Mouse (Mus musculus) intestine, embryonic 16.5 days (tissue): ENCODE results near the gene C330007P06Rik. TPM values are rescaled to one million over a fixed set of nuclear protein-coding genes. Genes with fewer than 3 reads are reported as not detected.
A peak's percentile ranks its signal among the peaks of the same experiment; 100 is the strongest.
"Not testable (repeated sequence)": the region's sequence is repeated elsewhere in the genome, so short reads cannot be mapped to it uniquely, and the experiment has no call there.

ENCODE experiments used
- ATAC-seq: fragments of 200-750 bp; cut with Nextera tagmentation; 2 replicates; pipeline ENCODE4 v1.8.0; 2017; ENCODE audit warnings: moderate TSS enrichment, moderate library complexity
- H3K27ac ChIP-seq: fragments of 300-500 bp; sonication (generic); 2 replicates; pipeline ENCODE4 v1.5.1; 2014; ENCODE audit warnings: mild to moderate bottlenecking, low read length
- H3K27me3 ChIP-seq: fragments of 300-500 bp; sonication (generic); replicated peaks from 2 replicates; pipeline ENCODE4 v1.6.1; 2014; ENCODE audit warnings: low read length, control low read depth, mixed read lengths; ENCODE audit not compliant: control insufficient read depth, insufficient read depth
- H3K36me3 ChIP-seq: fragments of 300-500 bp; sonication (generic); 2 replicates; pipeline ENCODE4 v1.6.1; 2014; ENCODE audit warnings: low read length, control low read depth; ENCODE audit not compliant: control insufficient read depth, insufficient read depth
- H3K4me1 ChIP-seq: fragments of 300-500 bp; sonication (generic); 2 replicates; pipeline ENCODE4 v1.6.1; 2014; ENCODE audit warnings: low read length, control low read depth, mixed read lengths; ENCODE audit not compliant: control insufficient read depth, insufficient read depth
- H3K4me2 ChIP-seq: fragments of 300-500 bp; sonication (generic); 2 replicates; pipeline ENCODE4 v1.6.1; 2014; ENCODE audit warnings: low read depth, low read length, control low read depth
- H3K4me3 ChIP-seq: fragments of 300-500 bp; sonication (generic); 2 replicates; pipeline ENCODE4 v1.5.1; 2014; ENCODE audit warnings: mild to moderate bottlenecking, low read length
- H3K9ac ChIP-seq: fragments of 300-500 bp; sonication (generic); 2 replicates; pipeline ENCODE4 v1.6.1; 2014; ENCODE audit warnings: low read depth, low read length
- H3K9me3 ChIP-seq: fragments of 300-500 bp; sonication (generic); 2 replicates; pipeline ENCODE4 v1.6.1; 2016; ENCODE audit warnings: low read length, control low read depth; ENCODE audit not compliant: control insufficient read depth
- WGBS: fragments of 180-500 bp; shearing (Covaris S2); extraction: QIAGEN DNeasy Blood & Tissue Kit; methylation state at CpG from one replicate; pipeline ENCODE4 v1.1.7; 2014; 5-methylcytosine and 5-hydroxymethylcytosine counted together
- polyA plus RNA-seq: library from polyadenylated mRNA; unstranded; fragments of >200 nt; fragmentation: Nextera tagmentation; extraction: Ambion mirVana; gene quantifications from 2 replicates; pipeline ENCODE4 v1.2.1, GENCODE M21; 2015

The C330007P06Rik gene
- polyA plus RNA-seq, 1 experiment from 2014 or later, result 24.9 TPM

- Histone ChIP-seq H3K4me3 (peak overlapping the region; percentile 40), H3K9ac (peak overlapping the region; percentile 62), H3K27me3 (no peaks in the 10 kb centered on the region), H3K9me3 (no peaks in the 10 kb centered on the region), H3K27ac (peak overlapping the region; percentile 73), H3K4me2 (peak overlapping the region; percentile 49), H3K4me1 (peaks cover 3% of the 10 kb centered on the region; the same call in 1 of the 2 replicates), H3K36me3 (no peaks in the 10 kb centered on the region)
- 17% methylated on average over 35 of the region's 45 CpGs for WGBS
- ATAC-seq, result peak; percentile 93
Measured at GRCm38 (mm10) chrX:36807360-36808317, 66.3 kb downstream of the C330007P06Rik start.

GRCm38 (mm10) chrX:36805466-36806235, 68.3 kb downstream of the C330007P06Rik start:
- Histone ChIP-seq H3K27ac (no peak overlapping the region), H3K4me2 (no peak overlapping the region), H3K4me3 (no peak overlapping the region), H3K4me1 (peaks cover 3% of the 10 kb centered on the region; the same call in 1 of the 2 replicates), H3K27me3 (no peaks in the 10 kb centered on the region), H3K36me3 (no peaks in the 10 kb centered on the region), H3K9ac (no peak overlapping the region), H3K9me3 (no peaks in the 10 kb centered on the region)
- 56% methylated on average over 5 of the region's 5 CpGs for WGBS
- no peak for ATAC-seq

GRCm38 (mm10) chrX:36804196-36804595, 69.7 kb downstream of the C330007P06Rik start:
- Histone ChIP-seq H3K36me3 (no peaks in the 10 kb centered on the region), H3K9ac (no peak overlapping the region), H3K4me3 (no peak overlapping the region), H3K4me2 (no peak overlapping the region), H3K27ac (no peak overlapping the region), H3K9me3 (no peaks in the 10 kb centered on the region), H3K27me3 (no peaks in the 10 kb centered on the region), H3K4me1 (peaks cover 3% of the 10 kb centered on the region; the same call in 1 of the 2 replicates)
- whole genome bisulfite sequencing, result 55% methylated on average over 5 of the region's 5 CpGs
- ATAC-seq, result peak; percentile 65

- no peak overlapping the region for H3K9ac ChIP-seq
- ATAC-seq, result no peak
- WGBS, result 67% methylated on average over 5 of the region's 5 CpGs
Measured at GRCm38 (mm10) chrX:36803189-36803588, 70.7 kb downstream of the C330007P06Rik start.

GRCm38 (mm10) chrX:36799131-36799879, 74.6 kb downstream of the C330007P06Rik start:
- H3K9me3 ChIP-seq, result no peaks in the 10 kb centered on the region
- H3K9ac ChIP-seq, result no peak overlapping the region
- H3K4me2 ChIP-seq, result no peak overlapping the region
- H3K4me1 ChIP-seq, result no peaks in the 10 kb centered on the region
- 40% methylated on average over 6 of the region's 6 CpGs for WGBS
- H3K36me3 ChIP-seq, result no peaks in the 10 kb centered on the region
- H3K27me3 ChIP-seq, result no peaks in the 10 kb centered on the region
- no peak overlapping the region for H3K27ac ChIP-seq
- no peak overlapping the region for H3K4me3 ChIP-seq
- no peak for ATAC-seq

More at GRCm38 (mm10) chrX:36803189-36803588, 70.7 kb downstream of the C330007P06Rik start:
- H3K4me3 ChIP-seq, result no peak overlapping the region
- H3K4me2 ChIP-seq, result no peak overlapping the region
- no peak overlapping the region for H3K27ac ChIP-seq
- H3K4me1 ChIP-seq, result peaks cover 3% of the 10 kb centered on the region; the same call in 1 of the 2 replicates
- H3K27me3 ChIP-seq, result no peaks in the 10 kb centered on the region
- H3K9me3 ChIP-seq, result no peaks in the 10 kb centered on the region
- no peaks in the 10 kb centered on the region for H3K36me3 ChIP-seq

- H3K4me1 ChIP-seq, H3K27me3 ChIP-seq, H3K36me3 ChIP-seq, H3K9me3 ChIP-seq, H3K27ac ChIP-seq, ATAC-seq: not testable (repeated sequence)
- Histone ChIP-seq H3K9ac (peak overlapping the region; percentile 79), H3K4me2 (peak overlapping the region; percentile 38), H3K4me3 (peak overlapping the region; percentile 64)
- WGBS, result 67% methylated on average over 8 of the region's 8 CpGs
Measured at GRCm38 (mm10) chrX:36796734-36797133, 77.2 kb downstream of the C330007P06Rik start.

GRCm38 (mm10) chrX:36796163-36796581, 77.7 kb downstream of the C330007P06Rik start:
- Histone ChIP-seq H3K4me2 (peak overlapping the region; percentile 39), H3K27me3 (no peaks in the 10 kb centered on the region)
- 23% methylated on average over 41 of the region's 41 CpGs for WGBS

GRCm38 (mm10) chrX:36795424-36796162, 78.3 kb downstream of the C330007P06Rik start, which contains the start of gene Slc25a5:
TSS of gene Slc25a5 (plus strand) at chrX:36795651.
- Histone ChIP-seq H3K36me3 (no peaks in the 10 kb centered on the region), H3K27ac (peak within 1 kb of the TSS; percentile 90), H3K4me3 (peak within 1 kb of the TSS; percentile 64), H3K27me3 (no peaks in the 10 kb centered on the region), H3K4me2 (peak within 1 kb of the TSS; percentile 39), H3K9me3 (no peaks in the 10 kb centered on the region), H3K9ac (peak within 1 kb of the TSS; percentile 79), H3K4me1 (no peaks in the 10 kb centered on the region)
- peak; percentile 95 for ATAC-seq
- WGBS, result 16% methylated on average over 41 of the region's 41 CpGs

More at GRCm38 (mm10) chrX:36796163-36796581, 77.7 kb downstream of the C330007P06Rik start:
- peak; percentile 77 for ATAC-seq
- Histone ChIP-seq H3K9ac (peak overlapping the region; percentile 79), H3K27ac (peak overlapping the region; percentile 90), H3K4me1 (no peaks in the 10 kb centered on the region), H3K9me3 (no peaks in the 10 kb centered on the region), H3K4me3 (peak overlapping the region; percentile 64), H3K36me3 (no peaks in the 10 kb centered on the region)
